Mouse (Mus musculus): ENCODE measurements around the gene Sh3pxd2b. TPM values are rescaled to one million over a fixed set of nuclear protein-coding genes. Genes with fewer than 3 reads are reported as not detected.

Sh3pxd2b gene
- polyA plus RNA-seq, 1 experiment, result 0.37 TPM

GRCm38 (mm10) chr11:32340476-32341473, 6.8 kb upstream of the Sh3pxd2b start:
- TF ChIP-seq CTCF (IDR thresholded peaks at IDR 0.05; ENCODE audit: control insufficient read depth, insufficient read depth, insufficient replicate concordance, low read depth, low read length) (peak; percentile 96), POLR2A (IDR thresholded peaks at IDR 0.05; ENCODE audit: control insufficient read depth, low read depth, low read length) (no peak)
- Histone ChIP-seq H3K36me3 (ENCODE audit: control insufficient read depth, insufficient read depth, low read length) (no peaks in the 10 kb centered on the region), H3K27ac (ENCODE audit: control insufficient read depth, insufficient read depth, low read depth, low read length) (no peak overlapping the region), H3K4me1 (ENCODE audit: control insufficient read depth, insufficient read depth, low read length) (peaks cover 2% of the 10 kb centered on the region; the same call in 1 of the 2 replicates), H3K27me3 (ENCODE audit: control insufficient read depth, insufficient read depth, low read length) (no peaks in the 10 kb centered on the region), H3K4me3 (ENCODE audit: control insufficient read depth, low read depth, low read length) (peak overlapping the region; percentile 30)

GRCm38 (mm10) chr11:32342770-32343191, 4.8 kb upstream of the Sh3pxd2b start:
- TF ChIP-seq CTCF (IDR thresholded peaks at IDR 0.05; ENCODE audit: control insufficient read depth, insufficient read depth, insufficient replicate concordance, low read depth, low read length) (peak; percentile 92), POLR2A (IDR thresholded peaks at IDR 0.05; ENCODE audit: control insufficient read depth, low read depth, low read length) (no peak)
- H3K4me1 ChIP-seq (ENCODE audit: control insufficient read depth, insufficient read depth, low read length), result peaks cover 7% of the 10 kb centered on the region
- no peak overlapping the region for H3K4me3 ChIP-seq (ENCODE audit: control insufficient read depth, low read depth, low read length)
- no peaks in the 10 kb centered on the region for H3K27me3 ChIP-seq (ENCODE audit: control insufficient read depth, insufficient read depth, low read length)
- no peak overlapping the region for H3K27ac ChIP-seq (ENCODE audit: control insufficient read depth, insufficient read depth, low read depth, low read length)
- no peaks in the 10 kb centered on the region for H3K36me3 ChIP-seq (ENCODE audit: control insufficient read depth, insufficient read depth, low read length)

GRCm38 (mm10) chr11:32343350-32343749, 4.3 kb upstream of the Sh3pxd2b start:
- peaks cover 8% of the 10 kb centered on the region for H3K4me1 ChIP-seq (ENCODE audit: control insufficient read depth, insufficient read depth, low read length)
- no peak overlapping the region for H3K4me3 ChIP-seq (ENCODE audit: control insufficient read depth, low read depth, low read length)
- H3K36me3 ChIP-seq (ENCODE audit: control insufficient read depth, insufficient read depth, low read length), result no peaks in the 10 kb centered on the region
- TF ChIP-seq POLR2A (IDR thresholded peaks at IDR 0.05; ENCODE audit: control insufficient read depth, low read depth, low read length) (no peak), CTCF (IDR thresholded peaks at IDR 0.05; ENCODE audit: control insufficient read depth, insufficient read depth, insufficient replicate concordance, low read depth, low read length) (no peak)
- no peak overlapping the region for H3K27ac ChIP-seq (ENCODE audit: control insufficient read depth, insufficient read depth, low read depth, low read length)
- H3K27me3 ChIP-seq (ENCODE audit: control insufficient read depth, insufficient read depth, low read length), result no peaks in the 10 kb centered on the region

- TF ChIP-seq POLR2A (IDR thresholded peaks at IDR 0.05; ENCODE audit: control insufficient read depth, low read depth, low read length) (no peak), CTCF (IDR thresholded peaks at IDR 0.05; ENCODE audit: control insufficient read depth, insufficient read depth, insufficient replicate concordance, low read depth, low read length) (no peak)
- H3K27ac ChIP-seq (ENCODE audit: control insufficient read depth, insufficient read depth, low read depth, low read length), result no peak overlapping the region
- no peaks in the 10 kb centered on the region for H3K36me3 ChIP-seq (ENCODE audit: control insufficient read depth, insufficient read depth, low read length)
- peaks cover 10% of the 10 kb centered on the region for H3K4me1 ChIP-seq (ENCODE audit: control insufficient read depth, insufficient read depth, low read length)
- H3K27me3 ChIP-seq (ENCODE audit: control insufficient read depth, insufficient read depth, low read length), result no peaks in the 10 kb centered on the region
- no peak overlapping the region for H3K4me3 ChIP-seq (ENCODE audit: control insufficient read depth, low read depth, low read length)
Observed at GRCm38 (mm10) chr11:32345504-32346297, 1.9 kb upstream of the Sh3pxd2b start.

GRCm38 (mm10) chr11:32347264-32347606, 385 bp upstream of the Sh3pxd2b start:
- H3K36me3 ChIP-seq (ENCODE audit: control insufficient read depth, insufficient read depth, low read length), result no peaks in the 10 kb centered on the region
- no peaks in the 10 kb centered on the region for H3K27me3 ChIP-seq (ENCODE audit: control insufficient read depth, insufficient read depth, low read length)
- peak overlapping the region; percentile 57 for H3K4me3 ChIP-seq (ENCODE audit: control insufficient read depth, low read depth, low read length)
- TF ChIP-seq POLR2A (IDR thresholded peaks at IDR 0.05; ENCODE audit: control insufficient read depth, low read depth, low read length) (no peak), CTCF (IDR thresholded peaks at IDR 0.05; ENCODE audit: control insufficient read depth, insufficient read depth, insufficient replicate concordance, low read depth, low read length) (no peak)
- H3K27ac ChIP-seq (ENCODE audit: control insufficient read depth, insufficient read depth, low read depth, low read length), result no peak overlapping the region
- peaks cover 7% of the 10 kb centered on the region for H3K4me1 ChIP-seq (ENCODE audit: control insufficient read depth, insufficient read depth, low read length)

GRCm38 (mm10) chr11:32348433-32349283, 1.0 kb downstream of the Sh3pxd2b start:
- Histone ChIP-seq H3K27ac (ENCODE audit: control insufficient read depth, insufficient read depth, low read depth, low read length) (no peak overlapping the region), H3K4me3 (ENCODE audit: control insufficient read depth, low read depth, low read length) (no peak overlapping the region), H3K4me1 (ENCODE audit: control insufficient read depth, insufficient read depth, low read length) (peaks cover 7% of the 10 kb centered on the region), H3K36me3 (ENCODE audit: control insufficient read depth, insufficient read depth, low read length) (no peaks in the 10 kb centered on the region), H3K27me3 (ENCODE audit: control insufficient read depth, insufficient read depth, low read length) (no peaks in the 10 kb centered on the region)
- TF ChIP-seq CTCF (IDR thresholded peaks at IDR 0.05; ENCODE audit: control insufficient read depth, insufficient read depth, insufficient replicate concordance, low read depth, low read length), result no peak
- TF ChIP-seq POLR2A (IDR thresholded peaks at IDR 0.05; ENCODE audit: control insufficient read depth, low read depth, low read length), result no peak
